Mouse (Mus musculus) G1E-ER4 (cell line): ENCODE results near the gene Mus81. TPM values are rescaled to one million over a fixed set of nuclear protein-coding genes. Genes with fewer than 3 reads are reported as not detected.

Source experiments
- GATA1 ChIP-seq: IDR thresholded peaks from one replicate; pipeline ENCODE4 v1.8.0; 2012; ENCODE audit warnings: low read length, inconsistent platforms
- polyA plus RNA-seq: library from polyadenylated mRNA; stranded (reverse); fragments of >175 nt; gene quantifications from 2 replicates; pipeline ENCODE4 v1.2.3, GENCODE M21; 2012

Gene Mus81
- polyA plus RNA-seq, 1 experiment: 34.6 TPM

GRCm38 (mm10) chr19:5500330-5500875, 12.2 kb upstream of the Mus81 start:
- TF ChIP-seq GATA1: no peak

- no peak for TF ChIP-seq GATA1
These were observed 7.8 kb upstream of the Mus81 start for GRCm38 (mm10) chr19:5496052-5496370.

- no peak for TF ChIP-seq GATA1
These were observed 7.3 kb upstream of the Mus81 start for GRCm38 (mm10) chr19:5495353-5496051.

GRCm38 (mm10) chr19:5494314-5494713, 6.1 kb upstream of the Mus81 start:
- no peak for TF ChIP-seq GATA1

GRCm38 (mm10) chr19:5492641-5493040, 4.4 kb upstream of the Mus81 start:
- no peak for TF ChIP-seq GATA1

- TF ChIP-seq GATA1: no peak
These were observed 2.9 kb upstream of the Mus81 start for GRCm38 (mm10) chr19:5490898-5491708.

GRCm38 (mm10) chr19:5490313-5490897, 2.2 kb upstream of the Mus81 start, which contains the start of gene Cfl1:
Gene Cfl1, plus strand, starts transcription at chr19:5490455.
- no peak for TF ChIP-seq GATA1

- no peak for TF ChIP-seq GATA1
These were observed 823 bp upstream of the Mus81 start for GRCm38 (mm10) chr19:5488878-5489571.

GRCm38 (mm10) chr19:5486771-5487170, 1.4 kb downstream of the Mus81 start:
- TF ChIP-seq GATA1: no peak

- TF ChIP-seq GATA1: no peak
These were observed 1.9 kb downstream of the Mus81 start for GRCm38 (mm10) chr19:5486286-5486685.

GRCm38 (mm10) chr19:5485821-5486220, 2.4 kb downstream of the Mus81 start:
- no peak for TF ChIP-seq GATA1

GRCm38 (mm10) chr19:5485371-5485770, 2.8 kb downstream of the Mus81 start:
- no peak for TF ChIP-seq GATA1

- no peak for TF ChIP-seq GATA1
These were observed 3.7 kb downstream of the Mus81 start for GRCm38 (mm10) chr19:5484496-5484895.

GRCm38 (mm10) chr19:5483386-5484359, 4.5 kb downstream of the Mus81 start:
- TF ChIP-seq GATA1: no peak

- TF ChIP-seq GATA1: no peak
These were observed 6.8 kb downstream of the Mus81 start for GRCm38 (mm10) chr19:5481398-5481797.
